Mouse (Mus musculus) MEL (cell line): ENCODE measurements around the gene Rnf208. TPM values are rescaled to one million over a fixed set of nuclear protein-coding genes. Genes with fewer than 3 reads are reported as not detected.

Experiments
- DNase-seq: peaks from one replicate; pipeline ENCODE4 v3.0.0; 2011; ENCODE audit warnings: low read depth, low spot score
- H3K27ac ChIP-seq: 2 replicates; pipeline ENCODE4 v1.5.1; 2012; ENCODE audit warnings: low read depth, mild to moderate bottlenecking, control low read depth, low read length, moderate library complexity; ENCODE audit not compliant: control insufficient read depth
- H3K27me3 ChIP-seq, 2 experiments: fragments of 150-350 bp in 1 of 2; sonication (generic) in 1 of 2; 2 replicates each; pipeline ENCODE4 v1.6.1; 2012; ENCODE audit warnings: low read length in 2 of 2, mild to moderate bottlenecking in 2 of 2, improper control_type of control experiment in 1 of 2, moderate library complexity in 1 of 2; ENCODE audit not compliant: insufficient read depth in 2 of 2, control insufficient read depth in 1 of 2
- H3K36me3 ChIP-seq, 2 experiments: 2 replicates each; pipeline ENCODE4 v1.6.1; 2012 to 2014; ENCODE audit warnings: low read length in 2 of 2, improper control_type of control experiment in 1 of 2, inconsistent platforms in 1 of 2, mild to moderate bottlenecking in 1 of 2; ENCODE audit not compliant: insufficient read depth in 2 of 2, control insufficient read depth in 1 of 2
- H3K4me1 ChIP-seq, 2 experiments: fragments of 150-350 bp in 1 of 2; sonication (generic) in 1 of 2; 2 replicates each; pipeline ENCODE4 v1.6.1; 2012; ENCODE audit warnings: low read length in 2 of 2, improper control_type of control experiment in 1 of 2, mild to moderate bottlenecking in 1 of 2; ENCODE audit not compliant: insufficient read depth in 2 of 2, control insufficient read depth in 1 of 2
- H3K4me3 ChIP-seq, 2 experiments: fragments of 150-350 bp in 1 of 2; sonication (generic) in 1 of 2; 2 replicates each; pipeline ENCODE4 v1.5.1; 2012; ENCODE audit warnings: low read depth in 2 of 2, low read length in 2 of 2, mild to moderate bottlenecking in 2 of 2, moderate library complexity in 2 of 2, control low read depth in 1 of 2, improper control_type of control experiment in 1 of 2; ENCODE audit not compliant: control insufficient read depth in 1 of 2, insufficient read depth in 1 of 2
- H3K79me2 ChIP-seq: 2 replicates; pipeline ENCODE4 v1.6.1; 2012; ENCODE audit warnings: mild to moderate bottlenecking, low read length, moderate library complexity; ENCODE audit not compliant: control insufficient read depth, poor library complexity, insufficient read depth
- H3K9ac ChIP-seq: 2 replicates; pipeline ENCODE4 v1.6.1; 2012; ENCODE audit warnings: low read depth, mild to moderate bottlenecking, control low read depth, low read length, moderate library complexity; ENCODE audit not compliant: control insufficient read depth, poor library complexity, severe bottlenecking
- H3K9me3 ChIP-seq: fragments of 150-350 bp; sonication (generic); replicated peaks from 2 replicates; pipeline ENCODE4 v1.6.1; 2012; ENCODE audit warnings: mild to moderate bottlenecking, low read length, improper control_type of control experiment, moderate library complexity; ENCODE audit not compliant: insufficient read depth
- E2F4 ChIP-seq: IDR thresholded peaks from 2 replicates; pipeline ENCODE4 v1.6.1; 2011; ENCODE audit warnings: low read depth, low read length, improper control_type of control experiment, borderline replicate concordance
- EP300 ChIP-seq, 2 experiments: IDR thresholded peaks; 2 replicates each; pipeline ENCODE4 v1.6.1; 2011; ENCODE audit warnings: improper control_type of control experiment in 2 of 2, low read length in 2 of 2, low read depth in 1 of 2, mild to moderate bottlenecking in 1 of 2
- ETS1 ChIP-seq: IDR thresholded peaks from 2 replicates; pipeline ENCODE4 v1.6.1; 2012; ENCODE audit warnings: low read depth, mild to moderate bottlenecking, inconsistent platforms, low read length, improper control_type of control experiment, moderate library complexity
- GATA1 ChIP-seq: IDR thresholded peaks from 2 replicates; pipeline ENCODE4 v1.6.1; 2011; ENCODE audit warnings: low read depth, low read length, improper control_type of control experiment
- HCFC1 ChIP-seq: IDR thresholded peaks from 2 replicates; pipeline ENCODE4 v1.6.1; 2012; ENCODE audit warnings: low read depth, mild to moderate bottlenecking, inconsistent platforms, low read length, improper control_type of control experiment, moderate library complexity
- JUND ChIP-seq: IDR thresholded peaks from 2 replicates; pipeline ENCODE4 v1.6.1; 2011; ENCODE audit warnings: low read depth, mild to moderate bottlenecking, improper control_type of control experiment, low read length
- MAFK ChIP-seq: IDR thresholded peaks from 2 replicates; pipeline ENCODE4 v1.6.1; 2011; ENCODE audit warnings: low read depth, mild to moderate bottlenecking, low read length, improper control_type of control experiment, borderline replicate concordance
- MAX ChIP-seq: IDR thresholded peaks from 2 replicates; pipeline ENCODE4 v1.6.1; 2011; ENCODE audit warnings: low read length, improper control_type of control experiment
- MAZ ChIP-seq: IDR thresholded peaks from 2 replicates; pipeline ENCODE4 v1.6.1; 2012; ENCODE audit warnings: low read depth, mild to moderate bottlenecking, inconsistent platforms, low read length, improper control_type of control experiment
- MXI1 ChIP-seq: IDR thresholded peaks from 2 replicates; pipeline ENCODE4 v1.6.1; 2011; ENCODE audit warnings: mild to moderate bottlenecking, low read depth, low read length, improper control_type of control experiment
- MYC ChIP-seq: IDR thresholded peaks from 2 replicates; pipeline ENCODE4 v1.6.1; 2011; ENCODE audit warnings: low read depth, mild to moderate bottlenecking, low read length, improper control_type of control experiment, moderate library complexity
- NRF1 ChIP-seq: IDR thresholded peaks from 2 replicates; pipeline ENCODE4 v1.6.1; 2014; ENCODE audit warnings: low read depth, mild to moderate bottlenecking, inconsistent platforms, low read length, improper control_type of control experiment, moderate library complexity; ENCODE audit not compliant: poor library complexity, insufficient read depth, severe bottlenecking
- POLR2A ChIP-seq, 2 experiments: IDR thresholded peaks; 2 replicates each; pipeline ENCODE4 v1.6.1; 2011 to 2012; ENCODE audit warnings: low read length in 2 of 2, mild to moderate bottlenecking in 2 of 2, control low read depth in 1 of 2, improper control_type of control experiment in 1 of 2, low read depth in 1 of 2, moderate library complexity in 1 of 2; ENCODE audit not compliant: control insufficient read depth in 1 of 2, insufficient read depth in 1 of 2, poor library complexity in 1 of 2
- POLR2AphosphoS2 ChIP-seq: IDR thresholded peaks from 2 replicates; pipeline ENCODE4 v1.6.1; 2011; ENCODE audit warnings: low read length, improper control_type of control experiment
- POLR2AphosphoS5 ChIP-seq: IDR thresholded peaks from 2 replicates; pipeline ENCODE4 v1.6.1; 2012; ENCODE audit warnings: low read depth, borderline replicate concordance, mild to moderate bottlenecking, inconsistent platforms, low read length, moderate library complexity, mixed read lengths
- SIN3A ChIP-seq: IDR thresholded peaks from 2 replicates; pipeline ENCODE4 v1.6.1; 2012; ENCODE audit warnings: low read length, improper control_type of control experiment, inconsistent platforms
- SMC3 ChIP-seq: IDR thresholded peaks from 2 replicates; pipeline ENCODE4 v1.6.1; 2011; ENCODE audit warnings: low read depth, low read length, improper control_type of control experiment
- TAL1 ChIP-seq: IDR thresholded peaks from 2 replicates; pipeline ENCODE4 v1.6.1; 2012; ENCODE audit warnings: mild to moderate bottlenecking, inconsistent platforms, low read length, moderate library complexity, mixed read lengths
- TCF12 ChIP-seq: IDR thresholded peaks from 2 replicates; pipeline ENCODE4 v1.6.1; 2014; ENCODE audit warnings: low read depth, mild to moderate bottlenecking, inconsistent platforms, low read length, improper control_type of control experiment, moderate library complexity
- ZC3H11A ChIP-seq: IDR thresholded peaks from 2 replicates; pipeline ENCODE4 v1.6.1; 2012; ENCODE audit warnings: low read depth, mild to moderate bottlenecking, inconsistent platforms, low read length, improper control_type of control experiment
- ZNF384 ChIP-seq: IDR thresholded peaks from 2 replicates; pipeline ENCODE4 v1.6.1; 2012; ENCODE audit warnings: low read depth, mild to moderate bottlenecking, inconsistent platforms, low read length, improper control_type of control experiment
- polyA plus RNA-seq, 2 experiments: library from polyadenylated mRNA; stranded (reverse) in 1 of 2; unstranded in 1 of 2; fragments of >175 nt in 1 of 2; fragments of >200 nt in 1 of 2; gene quantifications; 2 replicates each; pipeline versions ENCODE4 v1.2.1 to v1.2.4; 2012; ENCODE audit warnings: low replicate concordance in 2 of 2, low read depth in 1 of 2; ENCODE audit not compliant: insufficient read length in 2 of 2, insufficient read depth in 1 of 2, missing spikeins in 1 of 2
- total RNA-seq: library from RNA; depleted of rRNA; stranded (reverse); fragments of 300-350 nt; gene quantifications from 2 replicates; pipeline ENCODE4 v1.2.3, GENCODE M21; 2012

Rnf208 gene
- total and polyA plus RNA-seq, 3 experiments: 6.0 to 21.8 TPM; not detected in 1

- no peak overlapping the region for H3K4me3 ChIP-seq
- no peak overlapping the region for H3K27ac ChIP-seq
- H3K79me2 ChIP-seq: no peaks in the 10 kb centered on the region; the same call in 1 of the 2 replicates
- DNase-seq: no peak
- H3K4me1 ChIP-seq: peaks cover 6 to 35% of the 10 kb centered on the region in 2 experiments
- H3K9me3 ChIP-seq: no peaks in the 10 kb centered on the region
- TF ChIP-seq SMC3 (no peak), E2F4 (no peak), ZNF384 (no peak), ETS1 (no peak), GATA1 (no peak), MXI1 (no peak), HCFC1 (no peak), EP300 (IDR thresholded peaks at IDR 0.05; ENCODE audit: low read depth in 1 of 2, low read length in 2 of 2) (no peak), MAX (no peak), MYC (no peak), POLR2AphosphoS2 (no peak), SIN3A (no peak)
- H3K36me3 ChIP-seq: peaks cover 0 to 6% of the 10 kb centered on the region in 2 experiments; a peak in 2 of 4 replicates
- H3K27me3 ChIP-seq: no peaks in the 10 kb centered on the region
- H3K9ac ChIP-seq: no peak overlapping the region
Measured at GRCm38 (mm10) chr2:25237522-25237921, 4.5 kb upstream of the Rnf208 start.

- H3K9me3 ChIP-seq: no peaks in the 10 kb centered on the region
- TF ChIP-seq POLR2AphosphoS2 (no peak), SIN3A (no peak), ZC3H11A (no peak), POLR2A (IDR thresholded peaks at IDR 0.05; ENCODE audit: control insufficient read depth in 1 of 2, insufficient read depth in 1 of 2, low read depth in 1 of 2, low read length in 2 of 2, poor library complexity in 1 of 2) (no peak)
- H3K4me3 ChIP-seq: no peak overlapping the region
- no peak overlapping the region for H3K9ac ChIP-seq
- H3K36me3 ChIP-seq: peaks cover 0 to 4% of the 10 kb centered on the region in 2 experiments; a peak in 1 of 4 replicates
- no peaks in the 10 kb centered on the region; the same call in 1 of the 2 replicates for H3K79me2 ChIP-seq
- H3K27me3 ChIP-seq: no peaks in the 10 kb centered on the region
- H3K27ac ChIP-seq: no peak overlapping the region
- DNase-seq: no peak
- H3K4me1 ChIP-seq: peaks cover 6 to 34% of the 10 kb centered on the region in 2 experiments
Measured at GRCm38 (mm10) chr2:25238106-25238505, 3.9 kb upstream of the Rnf208 start.

- no peak for DNase-seq
- no peaks in the 10 kb centered on the region for H3K27me3 ChIP-seq
- H3K9me3 ChIP-seq: no peaks in the 10 kb centered on the region
- H3K4me1 ChIP-seq: peaks cover 0 to 21% of the 10 kb centered on the region in 2 experiments; a peak in 3 of 4 replicates
- no peak for TF ChIP-seq ZNF384
- no peak for TF ChIP-seq MAFK
- no peak for TF ChIP-seq SIN3A
- TF ChIP-seq EP300 (IDR thresholded peaks at IDR 0.05; ENCODE audit: low read depth in 1 of 2, low read length in 2 of 2): no peak
- no peak for TF ChIP-seq MAZ
- TF ChIP-seq ETS1: no peak
- no peak for TF ChIP-seq NRF1
- TF ChIP-seq JUND: no peak
- no peak for TF ChIP-seq POLR2A (IDR thresholded peaks at IDR 0.05; ENCODE audit: control insufficient read depth in 1 of 2, insufficient read depth in 1 of 2, low read depth in 1 of 2, low read length in 2 of 2, poor library complexity in 1 of 2)
- no peak for TF ChIP-seq TAL1
- no peak for TF ChIP-seq POLR2AphosphoS5
- TF ChIP-seq TCF12: no peak
- TF ChIP-seq, all 39 proteins: peak for 0
- H3K27ac ChIP-seq: no peak overlapping the region
- no peak overlapping the region for H3K9ac ChIP-seq
- H3K36me3 ChIP-seq: no peaks in the 10 kb centered on the region
- H3K4me3 ChIP-seq: no peak overlapping the region
- no peaks in the 10 kb centered on the region; the same call in 1 of the 2 replicates for H3K79me2 ChIP-seq
Measured at GRCm38 (mm10) chr2:25239766-25240165, 2.3 kb upstream of the Rnf208 start.
